ENCODE assay signal across 14 mouse cellular contexts in genomic region chr6:128058570-128058969, GRCm38 (mm10).
DNase-seq lines count a peak whose midpoint lies in the region; ATAC-seq and TF ChIP-seq lines count a peak whose summit lies in the region.
"Had no signal": no experiment of that assay in that cellular context is flagged by ENCODE, and none has a peak within 500 bp of the region (broad histone marks: within the 10 kb centered on the region; RNA-seq: fewer than 3 reads in every experiment).

No protein-coding gene starts in this region.

- 24% methylated on average over 9 of the region's 9 CpGs for WGBS in cerebellum, adult 2 months
- 46% methylated on average over 9 of the region's 9 CpGs for WGBS in forebrain, postnatal 0 days
- WGBS in midbrain, embryonic 14.5 days, result 27% methylated on average over 9 of the region's 9 CpGs

- H3K9ac ChIP-seq in forebrain, postnatal 0 days, result no peak overlapping the region
- H3K9ac ChIP-seq in midbrain, embryonic 14.5 days (replicated peaks; ENCODE audit: low read length), result peak overlapping the region; percentile 34; the same call in 1 of the 2 replicates
- H3K9ac ChIP-seq: embryonic facial prominence, embryonic 12.5 days; liver, postnatal 0 days had no signal

- no peak overlapping the region for H3K4me2 ChIP-seq in forebrain, postnatal 0 days (ENCODE audit: low read depth)
- H3K4me2 ChIP-seq in midbrain, embryonic 14.5 days (ENCODE audit: low read length), result peak overlapping the region; percentile 24
- H3K4me2 ChIP-seq: embryonic facial prominence, embryonic 12.5 days had no signal

- H3K4me3 ChIP-seq in cerebellum, adult 2 months (replicated peaks; ENCODE audit: insufficient read depth, low read depth, low read length), result no peak overlapping the region
- no peak overlapping the region for H3K4me3 ChIP-seq in forebrain, postnatal 0 days (ENCODE audit: low read depth, low read length)
- H3K4me3 ChIP-seq in midbrain, embryonic 14.5 days (replicated peaks; ENCODE audit: low read depth, low read length), result no peak overlapping the region
- H3K4me3 ChIP-seq: embryonic facial prominence, embryonic 12.5 days had no signal

- TF ChIP-seq CTCF in cerebellum, adult 2 months (IDR thresholded peaks at IDR 0.05; ENCODE audit: borderline replicate concordance, insufficient read depth, low read depth, low read length), result no peak
- TF ChIP-seq CTCF in forebrain, postnatal 0 days (IDR thresholded peaks at IDR 0.05; ENCODE audit: low read depth), result no peak

- no peaks in the 10 kb centered on the region for H3K36me3 ChIP-seq in forebrain, postnatal 0 days (ENCODE audit: insufficient read depth)
- no peaks in the 10 kb centered on the region for H3K36me3 ChIP-seq in midbrain, embryonic 14.5 days (ENCODE audit: control insufficient read depth, insufficient read depth, low read length)

- peak; percentile 49; the same call in 1 of the 2 replicates for TF ChIP-seq POLR2A in cerebellum, adult 2 months (IDR thresholded peaks at IDR 0.05; ENCODE audit: borderline replicate concordance, insufficient read depth, low read length)

- peaks cover 38% of the 10 kb centered on the region for H3K4me1 ChIP-seq in cerebellum, adult 2 months (ENCODE audit: control insufficient read depth, insufficient read depth, low read length)
- H3K4me1 ChIP-seq in forebrain, postnatal 0 days (ENCODE audit: insufficient read depth), result 0 out of 2 replicates have a peak, but pooled peaks cover 6% of the 10 kb centered on the region
- peaks cover 18% of the 10 kb centered on the region; the same call in 1 of the 2 replicates for H3K4me1 ChIP-seq in midbrain, embryonic 14.5 days (ENCODE audit: control insufficient read depth, insufficient read depth, low read length)

- H3K27ac ChIP-seq in cerebellum, adult 2 months (ENCODE audit: insufficient read depth, low read length), result peak overlapping the region; percentile 87
- H3K27ac ChIP-seq in forebrain, postnatal 0 days (ENCODE audit: low read depth, low read length), result no peak overlapping the region
- 0 out of 2 replicates have a peak overlapping the region, but pooled peaks have one; percentile 26 for H3K27ac ChIP-seq in midbrain, embryonic 14.5 days (replicated peaks; ENCODE audit: low read depth, low read length)
- H3K27ac ChIP-seq: embryonic facial prominence, embryonic 12.5 days had no signal

- H3K27me3 ChIP-seq in cerebellum, adult 2 months (ENCODE audit: control insufficient read depth, insufficient read depth, low read length), result no peaks in the 10 kb centered on the region
- H3K27me3 ChIP-seq in forebrain, postnatal 0 days (ENCODE audit: insufficient read depth, low read length), result no peaks in the 10 kb centered on the region
- H3K27me3 ChIP-seq in midbrain, embryonic 14.5 days (ENCODE audit: control insufficient read depth, insufficient read depth, low read length), result no peaks in the 10 kb centered on the region
- H3K27me3 ChIP-seq: embryonic facial prominence, embryonic 12.5 days had no signal

- ATAC-seq in cerebellum, adult (ENCODE audit: insufficient number of reproducible peaks, low FRiP score, low TSS enrichment), result peak; percentile 58
- peak; percentile 32; the same call in 1 of the 2 replicates for ATAC-seq in forebrain, postnatal 0 days
- peak; percentile 57; the same call in 1 of the 2 replicates for ATAC-seq in midbrain, embryonic 14.5 days (ENCODE audit: low FRiP score, low TSS enrichment)
- ATAC-seq: intestine, postnatal 0 days; liver, postnatal 0 days had no signal

- DNase-seq in cerebellum, adult 8-10 months, result no peak
- DNase-seq in cerebellum, adult 2 months, result peak; percentile 76 to 77
- no peak for DNase-seq in forebrain, postnatal 0 days
- DNase-seq in midbrain, embryonic 14.5 days, result peak; percentile 53
- no peak for DNase-seq in gastrocnemius, postnatal 25 days
- DNase-seq in adrenal gland, adult 2 months, result no peak
- DNase-seq in kidney, adult 11 months, result no peak
- DNase-seq: heart, postnatal 10 days; kidney, postnatal 4 days; liver, postnatal 0 days; right cerebral cortex, adult 18-20 months had no signal

- H3K9me3 ChIP-seq in forebrain, postnatal 0 days (ENCODE audit: low read length), result no peaks in the 10 kb centered on the region
- H3K9me3 ChIP-seq in midbrain, embryonic 14.5 days (ENCODE audit: control insufficient read depth, low read length), result no peaks in the 10 kb centered on the region
- H3K9me3 ChIP-seq: embryonic facial prominence, embryonic 12.5 days had no signal

Comparison
In these comparisons a context has a peak if more than half of its experiments do, and no peak if none do; other contexts are left out.
1. DNase-seq: peak in cerebellum, adult 2 months (2 of 2) and midbrain, embryonic 14.5 days (single experiment); none in cerebellum, adult 8-10 months (single experiment), forebrain, postnatal 0 days (single experiment), gastrocnemius, postnatal 25 days (single experiment), adrenal gland, adult 2 months (single experiment) and kidney, adult 11 months (single experiment).
2. Peak in every context shown above with its lines, with median percentiles within 50 percentile points of each other: ATAC-seq.